Mouse (Mus musculus) lung, postnatal 14 days (tissue): ENCODE results near the gene Traf7.
A peak's percentile ranks its signal among the peaks of the same experiment; 100 is the strongest.

Source experiments
- DNase-seq: peaks from one replicate; pipeline ENCODE4 v3.0.0; 2021

Traf7 gene

GRCm38 (mm10) chr17:24544613-24545012 is 16.9 kb upstream of the Traf7 start:
- DNase-seq = no peak

- peak; percentile 73 for DNase-seq
Observed at GRCm38 (mm10) chr17:24540375-24540774, 12.6 kb upstream of the Traf7 start.

GRCm38 (mm10) chr17:24538950-24539349 is 11.2 kb upstream of the Traf7 start:
- DNase-seq = peak; percentile 75

- DNase-seq = no peak
Observed at GRCm38 (mm10) chr17:24537536-24537935, 9.8 kb upstream of the Traf7 start.

GRCm38 (mm10) chr17:24535300-24535699 is 7.6 kb upstream of the Traf7 start:
- DNase-seq = no peak

- no peak for DNase-seq
Observed at GRCm38 (mm10) chr17:24534160-24534718, 6.5 kb upstream of the Traf7 start, which contains the start of gene Rab26. TSS of gene Rab26 (minus strand) at chr17:24534210.

GRCm38 (mm10) chr17:24533099-24533992 is 5.6 kb upstream of the Traf7 start:
- peak; percentile 84 for DNase-seq

GRCm38 (mm10) chr17:24532045-24532444 is 4.3 kb upstream of the Traf7 start:
- DNase-seq = no peak

GRCm38 (mm10) chr17:24531064-24531463 is 3.3 kb upstream of the Traf7 start:
- no peak for DNase-seq

- DNase-seq = no peak
Observed at GRCm38 (mm10) chr17:24530361-24531050, 2.8 kb upstream of the Traf7 start.

GRCm38 (mm10) chr17:24529883-24530282 is 2.1 kb upstream of the Traf7 start:
- no peak for DNase-seq

GRCm38 (mm10) chr17:24529007-24529451 is 1.3 kb upstream of the Traf7 start:
- peak; percentile 58 for DNase-seq

GRCm38 (mm10) chr17:24528560-24528918 is 801 bp upstream of the Traf7 start:
- no peak for DNase-seq

- no peak for DNase-seq
Observed at GRCm38 (mm10) chr17:24527315-24527714, 423 bp downstream of the Traf7 start.

GRCm38 (mm10) chr17:24524734-24525133 is 3.0 kb downstream of the Traf7 start:
- DNase-seq = no peak

GRCm38 (mm10) chr17:24520450-24520849 is 7.3 kb downstream of the Traf7 start:
- no peak for DNase-seq

- DNase-seq = peak; percentile 35
Observed at GRCm38 (mm10) chr17:24514270-24515257, 13.2 kb downstream of the Traf7 start.

- peak; percentile 69 for DNase-seq
Observed at GRCm38 (mm10) chr17:24513609-24514008, 14.1 kb downstream of the Traf7 start.

- DNase-seq = no peak
Observed at GRCm38 (mm10) chr17:24507806-24508460, 19.8 kb downstream of the Traf7 start.

GRCm38 (mm10) chr17:24507129-24507664 is 20.5 kb downstream of the Traf7 start:
- DNase-seq = no peak

GRCm38 (mm10) chr17:24506332-24507070 is 21.2 kb downstream of the Traf7 start:
- no peak for DNase-seq
